Mouse (Mus musculus) thymus, adult 2 months (tissue): Measurements from ENCODE around the gene Ski. TPM values are rescaled to one million over a fixed set of nuclear protein-coding genes. Genes with fewer than 3 reads are reported as not detected.

Experiments used
- DNase-seq: peaks from one replicate; pipeline ENCODE4 v3.0.0; 2021
- H3K27ac ChIP-seq: fragments of 200-500 bp; 2 replicates; pipeline ENCODE4 v1.5.1; 2012; ENCODE audit warnings: low read length, control low read depth; ENCODE audit not compliant: control insufficient read depth, insufficient read depth
- H3K27me3 ChIP-seq: fragments of 200-500 bp; 2 replicates; pipeline ENCODE4 v1.6.1; 2012; ENCODE audit warnings: mild to moderate bottlenecking, low read length, moderate library complexity, mixed read lengths; ENCODE audit not compliant: control insufficient read depth, insufficient read depth
- H3K36me3 ChIP-seq: fragments of 200-500 bp; 2 replicates; pipeline ENCODE4 v1.6.1; 2012; ENCODE audit warnings: mild to moderate bottlenecking, low read length, moderate library complexity; ENCODE audit not compliant: control insufficient read depth, insufficient read depth
- H3K4me1 ChIP-seq: fragments of 200-500 bp; replicated peaks from 2 replicates; pipeline ENCODE4 v1.6.1; 2012; ENCODE audit warnings: low read length; ENCODE audit not compliant: control insufficient read depth, insufficient read depth
- H3K4me3 ChIP-seq: fragments of 200-500 bp; 2 replicates; pipeline ENCODE4 v1.5.1; 2012; ENCODE audit warnings: mild to moderate bottlenecking, low read length, control low read depth, moderate library complexity; ENCODE audit not compliant: control insufficient read depth, insufficient read depth
- CTCF ChIP-seq: fragments of 200-500 bp; IDR thresholded peaks from 2 replicates; pipeline ENCODE4 v1.5.1; 2012; ENCODE audit warnings: mild to moderate bottlenecking, control low read depth, low read length, moderate library complexity, borderline replicate concordance; ENCODE audit not compliant: control insufficient read depth, poor library complexity, insufficient read depth; ENCODE audit errors: extremely low read depth
- POLR2A ChIP-seq: fragments of 200-500 bp; IDR thresholded peaks from 2 replicates; pipeline ENCODE4 v1.6.1; 2012; ENCODE audit warnings: mild to moderate bottlenecking, low read length, control low read depth, moderate library complexity; ENCODE audit not compliant: control insufficient read depth, poor library complexity, insufficient read depth; ENCODE audit errors: extremely low read depth
- WGBS: fragments of 180-500 bp; shearing (Covaris S2); methylation state at CpG from one replicate; pipeline ENCODE4 v1.1.7; 2018; 5-methylcytosine and 5-hydroxymethylcytosine counted together
- polyA plus RNA-seq: library from polyadenylated mRNA; depleted of rRNA; stranded (reverse); fragments of >200 nt; gene quantifications from 2 replicates; pipeline ENCODE4 v1.2.3, GENCODE M21; 2012

Gene Ski
- polyA plus RNA-seq, 1 experiment, result 70.5 TPM

GRCm38 (mm10) chr4:155214793-155215192 lies 7.6 kb downstream of the Ski start:
- TF ChIP-seq POLR2A (no peak), CTCF (no peak)
- Histone ChIP-seq H3K4me3 (no peak overlapping the region), H3K36me3 (no peaks in the 10 kb centered on the region), H3K27me3 (no peaks in the 10 kb centered on the region), H3K4me1 (peaks cover 73% of the 10 kb centered on the region), H3K27ac (no peak overlapping the region)
- DNase-seq, result no peak
- WGBS, result 95% methylated on average over 10 of the region's 10 CpGs

- WGBS, result 93% methylated on average over 6 of the region's 6 CpGs
- no peak overlapping the region for H3K4me3 ChIP-seq
- H3K27me3 ChIP-seq, result no peaks in the 10 kb centered on the region
- no peaks in the 10 kb centered on the region for H3K36me3 ChIP-seq
- H3K27ac ChIP-seq, result no peak overlapping the region
- peaks cover 73% of the 10 kb centered on the region for H3K4me1 ChIP-seq
- TF ChIP-seq POLR2A (no peak), CTCF (no peak)
- no peak for DNase-seq
Observed at GRCm38 (mm10) chr4:155214188-155214587, 8.2 kb downstream of the Ski start.

- no peak overlapping the region for H3K4me3 ChIP-seq
- DNase-seq, result no peak
- 88% methylated on average over 6 of the region's 6 CpGs for WGBS
- H3K27me3 ChIP-seq, result no peaks in the 10 kb centered on the region
- H3K4me1 ChIP-seq, result peaks cover 73% of the 10 kb centered on the region
- H3K36me3 ChIP-seq, result no peaks in the 10 kb centered on the region
- TF ChIP-seq POLR2A, result no peak
- 0 out of 2 replicates have a peak, but pooled peaks have one; percentile 13 for TF ChIP-seq CTCF
- no peak overlapping the region for H3K27ac ChIP-seq
Observed at GRCm38 (mm10) chr4:155213752-155214054, 8.7 kb downstream of the Ski start.

- H3K27ac ChIP-seq, result no peak overlapping the region
- H3K4me3 ChIP-seq, result no peak overlapping the region
- WGBS, result 62% methylated on average over 9 of the region's 9 CpGs
- H3K27me3 ChIP-seq, result no peaks in the 10 kb centered on the region
- H3K4me1 ChIP-seq, result peaks cover 73% of the 10 kb centered on the region
- H3K36me3 ChIP-seq, result no peaks in the 10 kb centered on the region
- no peak for DNase-seq
- TF ChIP-seq CTCF (no peak), POLR2A (no peak)
Observed at GRCm38 (mm10) chr4:155213052-155213751, 9.2 kb downstream of the Ski start.

DNA sequence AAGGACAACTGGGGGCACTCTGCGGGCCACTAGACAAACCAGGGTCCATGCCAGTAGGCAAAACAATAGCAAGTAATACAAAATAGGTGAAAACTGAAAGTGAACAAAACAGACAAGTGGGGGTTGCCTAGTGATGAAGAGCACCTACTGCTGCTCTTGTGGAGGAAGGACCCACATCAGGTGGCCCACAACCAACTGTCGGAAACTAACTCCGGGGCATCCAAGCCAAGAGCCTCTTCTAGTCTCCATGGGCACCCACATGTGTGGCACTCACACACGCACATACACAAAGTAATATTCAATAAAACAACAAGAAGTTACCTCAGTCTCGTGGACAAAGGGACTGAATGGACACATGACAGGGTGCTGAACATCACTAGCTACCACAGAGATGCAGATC lies 12.9 kb downstream of the Ski start:
- no peaks in the 10 kb centered on the region for H3K36me3 ChIP-seq
- TF ChIP-seq POLR2A, result no peak
- WGBS, result 46% methylated on average over 5 of the region's 5 CpGs
- no peak for DNase-seq
- H3K4me3 ChIP-seq, result no peak overlapping the region
- H3K27me3 ChIP-seq, result no peaks in the 10 kb centered on the region
- H3K4me1 ChIP-seq, result peaks cover 62% of the 10 kb centered on the region
- peak overlapping the region; percentile 42; the same call in 1 of the 2 replicates for H3K27ac ChIP-seq

- Histone ChIP-seq H3K27me3 (no peaks in the 10 kb centered on the region), H3K36me3 (no peaks in the 10 kb centered on the region), H3K27ac (peak overlapping the region; percentile 42; the same call in 1 of the 2 replicates), H3K4me1 (peaks cover 62% of the 10 kb centered on the region), H3K4me3 (no peak overlapping the region)
- no peak for DNase-seq
- TF ChIP-seq POLR2A, result no peak
- TF ChIP-seq CTCF, result no peak
Observed at GRCm38 (mm10) chr4:155209079-155209478, 13.3 kb downstream of the Ski start.

GRCm38 (mm10) chr4:155208613-155209012 lies 13.8 kb downstream of the Ski start:
- no peaks in the 10 kb centered on the region for H3K27me3 ChIP-seq
- no peaks in the 10 kb centered on the region for H3K36me3 ChIP-seq
- no peak overlapping the region for H3K4me3 ChIP-seq
- TF ChIP-seq POLR2A (no peak), CTCF (no peak)
- WGBS, result 92% methylated on average over 7 of the region's 7 CpGs
- no peak for DNase-seq
- H3K4me1 ChIP-seq, result peaks cover 58% of the 10 kb centered on the region
- no peak overlapping the region for H3K27ac ChIP-seq
